In genomic region chr2:28401647-28402046, GRCm38 (mm10) we compare ENCODE assay signal across 9 mouse cellular contexts. TPM values are rescaled to one million over a fixed set of nuclear protein-coding genes. Genes with fewer than 3 reads are reported as not detected.
DNase-seq lines count a peak whose midpoint lies in the region; ATAC-seq and TF ChIP-seq lines count a peak whose summit lies in the region.
"Had no signal": no experiment of that assay in that cellular context is flagged by ENCODE, and none has a peak within 500 bp of the region (broad histone marks: within the 10 kb centered on the region; RNA-seq: fewer than 3 reads in every experiment).

No protein-coding gene starts in this region.

- no peak for TF ChIP-seq CTCF in forebrain, postnatal 0 days (IDR thresholded peaks at IDR 0.05; ENCODE audit: low read depth)
- no peak for TF ChIP-seq CTCF in thymus, adult 2 months (IDR thresholded peaks at IDR 0.05; ENCODE audit: borderline replicate concordance, control insufficient read depth, extremely low read depth, insufficient read depth, low read length, poor library complexity)

- TF ChIP-seq POLR2A in thymus, adult 2 months (IDR thresholded peaks at IDR 0.05; ENCODE audit: control insufficient read depth, extremely low read depth, insufficient read depth, low read length, poor library complexity) = no peak

- no peak overlapping the region for H3K4me3 ChIP-seq in forebrain, postnatal 0 days (ENCODE audit: low read depth, low read length)
- no peak overlapping the region for H3K4me3 ChIP-seq in forebrain, embryonic 11.5 days (ENCODE audit: low read depth, low read length)
- H3K4me3 ChIP-seq in hindbrain, embryonic 16.5 days (ENCODE audit: low read length) = no peak overlapping the region
- H3K4me3 ChIP-seq in lung, embryonic 16.5 days (ENCODE audit: low read length) = no peak overlapping the region
- H3K4me3 ChIP-seq in thymus, adult 2 months (ENCODE audit: control insufficient read depth, insufficient read depth, low read length) = no peak overlapping the region

- H3K36me3 ChIP-seq in forebrain, postnatal 0 days (ENCODE audit: insufficient read depth) = no peaks in the 10 kb centered on the region
- no peaks in the 10 kb centered on the region for H3K36me3 ChIP-seq in forebrain, embryonic 11.5 days (ENCODE audit: control insufficient read depth, insufficient read depth, low read length)
- H3K36me3 ChIP-seq in hindbrain, embryonic 16.5 days (ENCODE audit: control insufficient read depth, insufficient read depth, low read length) = no peaks in the 10 kb centered on the region
- H3K36me3 ChIP-seq in lung, embryonic 16.5 days (ENCODE audit: control insufficient read depth, insufficient read depth, low read length) = no peaks in the 10 kb centered on the region
- no peaks in the 10 kb centered on the region for H3K36me3 ChIP-seq in thymus, adult 2 months (ENCODE audit: control insufficient read depth, insufficient read depth, low read length)

- peak; percentile 34; the same call in 1 of the 2 replicates for ATAC-seq in forebrain, postnatal 0 days
- no peak for ATAC-seq in forebrain, embryonic 11.5 days (replicated peaks; ENCODE audit: low FRiP score)
- ATAC-seq in hindbrain, embryonic 16.5 days = peak; percentile 60
- ATAC-seq in lung, embryonic 16.5 days (ENCODE audit: low read depth) = peak; percentile 62

- DNase-seq in forebrain, postnatal 0 days = peak; percentile 21
- DNase-seq in forebrain, embryonic 11.5 days (ENCODE audit: low spot score) = no peak
- peak; percentile 10 to 14 for DNase-seq in B cell, adult 2 months
- DNase-seq in embryo, embryonic 10.5 days (ENCODE audit: low spot score) = no peak
- no peak for DNase-seq in ovary, postnatal 10 days (ENCODE audit: low spot score)
- no peak for DNase-seq in thymus, adult 2 months
- DNase-seq: cerebellum, postnatal 14 days had no signal

- 35% methylated on average over 11 of the region's 11 CpGs for WGBS in forebrain, postnatal 0 days
- WGBS in forebrain, embryonic 11.5 days = 69% methylated on average over 11 of the region's 11 CpGs
- 45% methylated on average over 11 of the region's 11 CpGs for WGBS in hindbrain, embryonic 16.5 days
- WGBS in lung, embryonic 16.5 days = 31% methylated on average over 11 of the region's 11 CpGs
- WGBS in thymus, adult 2 months = 12% methylated on average over 11 of the region's 11 CpGs

- no peak overlapping the region for H3K4me2 ChIP-seq in forebrain, postnatal 0 days (ENCODE audit: low read depth)
- H3K4me2 ChIP-seq in forebrain, embryonic 11.5 days (ENCODE audit: low read depth, low read length, severe bottlenecking) = no peak overlapping the region
- no peak overlapping the region for H3K4me2 ChIP-seq in hindbrain, embryonic 16.5 days (ENCODE audit: low read length)
- no peak overlapping the region for H3K4me2 ChIP-seq in lung, embryonic 16.5 days (ENCODE audit: low read depth, low read length)

- 0 out of 2 replicates have a peak, but pooled peaks cover 2% of the 10 kb centered on the region for H3K4me1 ChIP-seq in forebrain, postnatal 0 days (ENCODE audit: insufficient read depth)
- no peaks in the 10 kb centered on the region for H3K4me1 ChIP-seq in forebrain, embryonic 11.5 days (replicated peaks; ENCODE audit: control insufficient read depth, insufficient read depth, low read length)
- peaks cover 14% of the 10 kb centered on the region for H3K4me1 ChIP-seq in hindbrain, embryonic 16.5 days (ENCODE audit: control insufficient read depth, insufficient read depth, low read depth, low read length)
- no peaks in the 10 kb centered on the region; the same call in 1 of the 2 replicates for H3K4me1 ChIP-seq in lung, embryonic 16.5 days (replicated peaks; ENCODE audit: control insufficient read depth, insufficient read depth, low read length)
- no peaks in the 10 kb centered on the region for H3K4me1 ChIP-seq in thymus, adult 2 months (replicated peaks; ENCODE audit: control insufficient read depth, insufficient read depth, low read length)

- no peak overlapping the region for H3K9ac ChIP-seq in forebrain, postnatal 0 days
- H3K9ac ChIP-seq in forebrain, embryonic 11.5 days (ENCODE audit: low read length) = no peak overlapping the region
- H3K9ac ChIP-seq in hindbrain, embryonic 16.5 days (ENCODE audit: low read depth, low read length) = no peak overlapping the region
- H3K9ac ChIP-seq in lung, embryonic 16.5 days (ENCODE audit: low read length) = no peak overlapping the region

- 0 out of 2 replicates have a peak, but pooled peaks cover 6% of the 10 kb centered on the region for H3K9me3 ChIP-seq in forebrain, postnatal 0 days (ENCODE audit: low read length)
- H3K9me3 ChIP-seq in forebrain, embryonic 11.5 days (ENCODE audit: control insufficient read depth, low read length) = no peaks in the 10 kb centered on the region
- no peaks in the 10 kb centered on the region for H3K9me3 ChIP-seq in hindbrain, embryonic 16.5 days (ENCODE audit: control insufficient read depth, low read length)
- H3K9me3 ChIP-seq in lung, embryonic 16.5 days (ENCODE audit: control insufficient read depth, low read length) = no peaks in the 10 kb centered on the region

- H3K27me3 ChIP-seq in forebrain, postnatal 0 days (ENCODE audit: insufficient read depth, low read length) = no peaks in the 10 kb centered on the region
- no peaks in the 10 kb centered on the region for H3K27me3 ChIP-seq in forebrain, embryonic 11.5 days (ENCODE audit: control insufficient read depth, insufficient read depth, low read length)
- no peaks in the 10 kb centered on the region for H3K27me3 ChIP-seq in hindbrain, embryonic 16.5 days (replicated peaks; ENCODE audit: control insufficient read depth, insufficient read depth, low read length)
- no peaks in the 10 kb centered on the region for H3K27me3 ChIP-seq in lung, embryonic 16.5 days (ENCODE audit: control insufficient read depth, insufficient read depth, low read depth, low read length)
- H3K27me3 ChIP-seq in thymus, adult 2 months (ENCODE audit: control insufficient read depth, insufficient read depth, low read length) = no peaks in the 10 kb centered on the region; the same call in 1 of the 2 replicates

- no peak overlapping the region for H3K27ac ChIP-seq in forebrain, postnatal 0 days (ENCODE audit: low read depth, low read length)
- H3K27ac ChIP-seq in forebrain, embryonic 11.5 days (ENCODE audit: low read depth, low read length) = no peak overlapping the region
- H3K27ac ChIP-seq in hindbrain, embryonic 16.5 days (ENCODE audit: low read depth, low read length) = no peak overlapping the region
- H3K27ac ChIP-seq in lung, embryonic 16.5 days (ENCODE audit: low read length) = 0 out of 2 replicates have a peak overlapping the region, but pooled peaks have one; percentile 54
- H3K27ac ChIP-seq in thymus, adult 2 months (ENCODE audit: control insufficient read depth, insufficient read depth, low read length) = no peak overlapping the region

RNA-seq across cellular contexts. Expression of gene Ppp1r26, which starts 45.0 kb away (rescaled TPM):
- 35.6 and 60.8 TPM in 2 replicates for total RNA-seq in forebrain, postnatal 0 days (2014; rRNA removed)
- polyA plus RNA-seq in forebrain, postnatal 0 days (2015; fragmentation: Nextera tagmentation; extraction: Ambion mirVana) = 5.0 and 11.7 TPM in 2 replicates
- polyA plus RNA-seq in forebrain, embryonic 11.5 days (2014; fragmentation: Nextera tagmentation; extraction: Ambion mirVana) = 7.4 and 7.8 TPM in 2 replicates
- polyA plus RNA-seq in hindbrain, embryonic 16.5 days (2015; fragmentation: Nextera tagmentation; extraction: Ambion mirVana) = 14.5 and 17.4 TPM in 2 replicates
- 6.3 and 6.5 TPM in 2 replicates for polyA plus RNA-seq in lung, embryonic 16.5 days (2015; fragmentation: Nextera tagmentation; extraction: Ambion mirVana)
- polyA plus RNA-seq in thymus, adult 2 months (2012; rRNA removed) = 1.2 and 1.3 TPM in 2 replicates

Comparison
In these comparisons a context has a peak if more than half of its experiments do, and no peak if none do; other contexts are left out.
1. DNase-seq: peak in forebrain, postnatal 0 days (single experiment) and B cell, adult 2 months (2 of 2); none in forebrain, embryonic 11.5 days (single experiment), embryo, embryonic 10.5 days (single experiment), ovary, postnatal 10 days (single experiment) and thymus, adult 2 months (single experiment).